Mouse (Mus musculus): ENCODE results near the gene Ugt2a1. TPM values are rescaled to one million over a fixed set of nuclear protein-coding genes. Genes with fewer than 3 reads are reported as not detected.
"Not testable (repeated sequence)": the region's sequence is repeated elsewhere in the genome, so short reads cannot be mapped to it uniquely, and the experiment has no call there.

The Ugt2a1 gene
- not detected in 2 replicates for total RNA-seq (2014; fragmentation: Nextera tagmentation)
- not detected in 2 replicates for total RNA-seq (2017)

GRCm38 (mm10) chr5:87490771-87491170 lies at the start of gene Ugt2a1:
Gene Ugt2a1, minus strand, starts transcription at chr5:87490871.
- no peak for ATAC-seq (replicated peaks; ENCODE audit: poor library complexity, severe bottlenecking)

GRCm38 (mm10) chr5:87538111-87538510 lies 47.4 kb upstream of the Ugt2a1 start, which contains the start of gene Sult1b1:
Gene Sult1b1, minus strand, starts transcription at chr5:87538195.
- no peak for ATAC-seq (replicated peaks; ENCODE audit: poor library complexity, severe bottlenecking)

GRCm38 (mm10) chr5:87535994-87536644 lies 45.4 kb upstream of the Ugt2a1 start:
- ATAC-seq (replicated peaks; ENCODE audit: poor library complexity, severe bottlenecking) = no peak

- no peak for ATAC-seq (replicated peaks; ENCODE audit: poor library complexity, severe bottlenecking)
These were observed 41.6 kb upstream of the Ugt2a1 start for GRCm38 (mm10) chr5:87532288-87532687.

GRCm38 (mm10) chr5:87523561-87523960 lies 32.9 kb upstream of the Ugt2a1 start:
- ATAC-seq (replicated peaks; ENCODE audit: poor library complexity, severe bottlenecking) = not testable (repeated sequence)

GRCm38 (mm10) chr5:87505776-87506458 lies 15.2 kb upstream of the Ugt2a1 start:
- ATAC-seq (replicated peaks; ENCODE audit: poor library complexity, severe bottlenecking) = no peak

- no peak for ATAC-seq (replicated peaks; ENCODE audit: poor library complexity, severe bottlenecking)
These were observed 12.0 kb upstream of the Ugt2a1 start for GRCm38 (mm10) chr5:87502687-87503086.

- no peak for ATAC-seq (replicated peaks; ENCODE audit: poor library complexity, severe bottlenecking)
These were observed 8.7 kb upstream of the Ugt2a1 start for GRCm38 (mm10) chr5:87499341-87499740.

- no peak for ATAC-seq (replicated peaks; ENCODE audit: poor library complexity, severe bottlenecking)
These were observed 8.3 kb upstream of the Ugt2a1 start for GRCm38 (mm10) chr5:87498936-87499335.

GRCm38 (mm10) chr5:87486706-87487105 lies 4.0 kb downstream of the Ugt2a1 start, which contains the start of gene Gm43638:
Gene Gm43638, minus strand, starts transcription at chr5:87486806.
- not testable (repeated sequence) for ATAC-seq (replicated peaks; ENCODE audit: poor library complexity, severe bottlenecking)

GRCm38 (mm10) chr5:87482160-87482559 lies 8.5 kb downstream of the Ugt2a1 start, which contains the start of gene Ugt2a2:
Gene Ugt2a2, minus strand, starts transcription at chr5:87482260.
- no peak for ATAC-seq (replicated peaks; ENCODE audit: poor library complexity, severe bottlenecking)

GRCm38 (mm10) chr5:87458810-87459209 lies 31.9 kb downstream of the Ugt2a1 start:
- no peak for ATAC-seq (replicated peaks; ENCODE audit: poor library complexity, severe bottlenecking)

- ATAC-seq (replicated peaks; ENCODE audit: poor library complexity, severe bottlenecking) = no peak
These were observed 33.0 kb downstream of the Ugt2a1 start for GRCm38 (mm10) chr5:87457701-87458100.

GRCm38 (mm10) chr5:87456216-87456850 lies 34.3 kb downstream of the Ugt2a1 start:
- ATAC-seq (replicated peaks; ENCODE audit: poor library complexity, severe bottlenecking) = no peak

GRCm38 (mm10) chr5:87455519-87455918 lies 35.2 kb downstream of the Ugt2a1 start:
- ATAC-seq (replicated peaks; ENCODE audit: poor library complexity, severe bottlenecking) = no peak

- not testable (repeated sequence) for ATAC-seq (replicated peaks; ENCODE audit: poor library complexity, severe bottlenecking)
These were observed 38.2 kb downstream of the Ugt2a1 start for GRCm38 (mm10) chr5:87452514-87452913.

- no peak for ATAC-seq (replicated peaks; ENCODE audit: poor library complexity, severe bottlenecking)
These were observed 54.4 kb downstream of the Ugt2a1 start for GRCm38 (mm10) chr5:87436264-87436663.

- ATAC-seq (replicated peaks; ENCODE audit: poor library complexity, severe bottlenecking) = no peak
These were observed 65.0 kb downstream of the Ugt2a1 start for GRCm38 (mm10) chr5:87425676-87426075.

- not testable (repeated sequence) for ATAC-seq (replicated peaks; ENCODE audit: poor library complexity, severe bottlenecking)
These were observed 66.6 kb downstream of the Ugt2a1 start, which contains the start of gene Ugt2b38 for GRCm38 (mm10) chr5:87424041-87424440. Gene Ugt2b38, minus strand, starts transcription at chr5:87424203.
